Mouse (Mus musculus) ES-CJ7 (cell line): ENCODE results near the gene Med27.

Experiments
- DNase-seq: peaks from one replicate; pipeline ENCODE4 v3.0.0; 2011; ENCODE audit warnings: low read depth, low spot score

Med27 gene

DNA sequence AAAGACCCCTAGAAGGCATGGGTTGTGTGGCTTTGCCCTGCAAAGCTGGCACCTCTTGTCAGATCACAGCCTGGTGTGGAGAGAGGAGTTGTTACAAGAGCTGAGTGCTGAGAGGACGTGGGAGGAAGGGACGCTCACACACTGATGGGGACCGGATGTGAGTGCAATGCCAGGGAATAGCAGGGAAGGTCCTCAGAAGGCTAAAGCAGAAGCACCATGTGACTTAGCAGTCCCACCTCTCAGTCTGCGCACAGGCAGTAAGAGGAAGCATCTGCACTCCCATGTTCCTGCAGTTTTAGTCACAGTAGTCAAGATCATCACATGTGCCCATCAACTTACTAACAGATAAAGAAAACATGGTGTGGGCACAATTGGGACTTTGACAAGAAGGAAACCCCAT is 119.8 kb downstream of the Med27 start:
- no peak for DNase-seq

DNA sequence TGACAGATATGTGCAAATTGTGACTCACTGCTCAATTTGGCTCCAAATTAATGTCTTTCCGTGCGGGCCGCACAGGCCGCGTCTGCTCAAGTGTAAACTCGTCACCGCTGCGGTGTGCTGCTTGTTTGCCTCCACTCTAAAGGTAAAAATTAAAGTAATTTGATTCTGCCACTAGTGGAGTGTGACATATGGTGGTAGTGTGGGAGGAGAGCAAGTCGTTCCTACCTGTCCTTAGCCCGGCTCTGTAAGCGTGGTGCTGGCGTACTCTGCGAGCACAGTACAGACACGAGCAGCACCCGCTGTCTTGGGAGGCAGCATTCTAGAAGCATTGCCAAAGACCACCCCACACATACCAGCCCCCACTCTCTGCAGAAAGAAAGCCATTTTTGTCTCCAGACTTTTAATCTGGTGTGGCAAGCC is 121.9 kb downstream of the Med27 start:
- no peak for DNase-seq

- no peak for DNase-seq
Observed at GRCm38 (mm10) chr2:29472952-29473437, 126.4 kb downstream of the Med27 start.

DNA sequence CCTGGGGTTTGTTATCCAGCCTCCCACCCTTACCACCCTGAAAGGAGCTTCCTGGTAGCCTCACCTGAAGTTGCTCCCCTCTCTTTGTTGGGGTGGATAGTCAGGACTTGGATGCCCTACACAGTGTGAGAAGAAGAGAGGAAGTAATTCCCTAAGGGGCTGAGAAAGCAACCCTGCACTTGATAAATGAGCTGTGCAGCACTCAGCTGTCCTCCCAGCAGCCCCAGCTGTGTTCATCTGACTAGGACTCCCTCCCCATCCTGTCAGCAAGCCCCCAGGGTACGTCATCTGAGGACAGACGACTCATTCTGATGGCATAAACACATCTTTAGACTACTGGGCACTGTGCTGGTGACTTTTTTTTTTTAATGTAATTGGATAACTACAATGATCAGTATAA is 127.3 kb downstream of the Med27 start:
- DNase-seq, result no peak

- no peak for DNase-seq
Observed at GRCm38 (mm10) chr2:29476702-29477101, 130.1 kb downstream of the Med27 start.

GRCm38 (mm10) chr2:29481856-29482255 is 135.2 kb downstream of the Med27 start:
- DNase-seq, result peak; percentile 31

GRCm38 (mm10) chr2:29482979-29483718 is 136.5 kb downstream of the Med27 start:
- no peak for DNase-seq

DNA sequence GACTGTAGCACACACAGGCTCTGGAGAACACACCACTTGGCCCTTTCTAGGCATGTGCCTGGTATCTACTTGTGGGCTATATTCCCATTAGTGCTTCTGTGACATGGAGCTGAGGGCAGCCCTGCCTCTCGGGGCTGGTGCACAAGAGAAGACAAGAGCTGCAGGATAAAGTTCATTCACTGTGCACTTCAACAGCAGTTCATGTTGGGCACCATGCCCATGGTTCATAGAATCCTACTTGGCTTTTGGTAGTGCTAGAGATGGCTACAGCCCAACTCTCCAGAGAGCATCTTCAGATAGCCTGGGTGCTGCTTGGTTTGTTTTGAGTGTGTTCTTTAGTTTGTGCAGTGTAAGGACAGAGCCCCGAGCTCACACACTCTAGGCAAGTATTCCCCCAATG is 138.9 kb downstream of the Med27 start:
- no peak for DNase-seq

DNA sequence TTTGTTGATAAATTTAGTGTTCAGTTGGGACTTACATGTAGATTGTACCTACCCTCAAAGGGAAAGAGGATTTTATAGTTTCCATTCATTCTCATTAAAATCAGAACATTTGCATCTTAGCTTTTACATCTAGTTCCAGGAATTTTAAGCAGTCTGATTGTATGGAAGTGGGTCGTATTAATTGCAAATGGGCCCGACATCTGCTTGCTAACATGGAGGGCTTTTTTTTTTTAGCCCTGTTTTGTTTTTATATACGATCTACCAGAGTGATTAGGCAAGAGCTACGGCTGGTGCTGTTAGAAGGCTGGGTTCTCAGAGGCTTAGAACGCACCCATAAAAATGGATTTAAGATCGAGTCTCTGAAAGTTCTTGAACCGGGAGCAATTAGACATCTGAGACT is 139.9 kb downstream of the Med27 start:
- no peak for DNase-seq

- DNase-seq, result no peak
Observed at GRCm38 (mm10) chr2:29487652-29488051, 141.0 kb downstream of the Med27 start.

DNA sequence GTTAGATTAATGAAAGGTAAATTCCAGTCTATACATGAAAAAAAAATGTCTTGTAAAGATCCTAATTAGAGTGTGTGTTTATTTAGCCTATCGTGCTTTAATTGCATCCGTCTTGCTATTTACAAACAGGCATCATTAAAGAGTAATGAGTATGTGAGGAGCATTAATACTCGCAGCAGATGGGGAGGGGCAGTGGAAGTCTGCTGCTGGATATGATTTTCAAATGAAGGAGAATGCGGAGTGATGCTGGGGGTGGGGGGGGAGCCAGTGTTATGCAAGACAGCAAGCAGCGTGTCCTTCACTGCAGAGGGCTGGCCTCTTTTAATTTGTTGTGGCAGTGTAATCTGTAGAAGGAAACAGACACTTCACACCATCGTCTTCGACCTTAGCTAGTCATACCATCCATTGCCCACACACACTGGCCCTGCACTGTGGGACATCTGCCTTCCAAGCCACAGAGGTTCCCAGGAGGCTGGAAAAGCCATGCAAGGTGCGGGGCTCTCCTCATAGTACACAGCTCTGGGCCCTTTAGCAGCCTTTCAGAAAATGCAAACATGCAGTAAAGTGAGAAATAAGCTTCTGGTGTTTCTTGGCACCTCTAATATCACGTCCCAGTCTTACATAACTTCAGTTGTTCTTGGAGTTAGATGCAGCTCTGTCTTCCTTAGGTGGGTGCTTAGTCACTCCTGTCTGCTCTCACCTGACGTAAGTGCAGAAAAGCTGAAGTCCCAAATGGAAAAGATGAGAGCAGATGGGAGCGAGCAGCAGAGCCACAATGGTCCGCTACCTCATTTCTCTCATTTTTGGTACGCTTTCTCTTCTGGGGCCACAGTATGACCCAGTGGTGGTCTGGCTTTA is 142.0 kb downstream of the Med27 start:
- no peak for DNase-seq

DNA sequence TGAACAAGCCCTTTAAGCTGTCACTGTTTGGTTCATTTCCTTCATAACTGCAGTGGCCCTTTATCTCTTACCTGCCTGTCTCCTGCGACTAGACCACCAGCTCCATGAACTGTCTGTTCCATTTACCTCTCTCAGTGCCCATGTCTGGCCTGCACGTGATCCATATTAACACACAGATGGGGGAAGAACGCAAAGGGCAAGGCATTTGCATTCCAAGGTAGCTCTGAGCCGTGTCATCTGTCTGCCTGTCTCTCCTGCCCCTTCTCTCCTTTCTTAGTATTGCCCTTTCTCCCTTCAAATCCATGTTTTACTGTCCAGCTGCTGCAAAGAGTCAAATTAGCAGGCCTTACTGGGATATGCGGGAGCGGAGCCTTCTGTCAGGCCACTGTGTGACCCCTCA is 145.0 kb downstream of the Med27 start:
- no peak for DNase-seq

DNA sequence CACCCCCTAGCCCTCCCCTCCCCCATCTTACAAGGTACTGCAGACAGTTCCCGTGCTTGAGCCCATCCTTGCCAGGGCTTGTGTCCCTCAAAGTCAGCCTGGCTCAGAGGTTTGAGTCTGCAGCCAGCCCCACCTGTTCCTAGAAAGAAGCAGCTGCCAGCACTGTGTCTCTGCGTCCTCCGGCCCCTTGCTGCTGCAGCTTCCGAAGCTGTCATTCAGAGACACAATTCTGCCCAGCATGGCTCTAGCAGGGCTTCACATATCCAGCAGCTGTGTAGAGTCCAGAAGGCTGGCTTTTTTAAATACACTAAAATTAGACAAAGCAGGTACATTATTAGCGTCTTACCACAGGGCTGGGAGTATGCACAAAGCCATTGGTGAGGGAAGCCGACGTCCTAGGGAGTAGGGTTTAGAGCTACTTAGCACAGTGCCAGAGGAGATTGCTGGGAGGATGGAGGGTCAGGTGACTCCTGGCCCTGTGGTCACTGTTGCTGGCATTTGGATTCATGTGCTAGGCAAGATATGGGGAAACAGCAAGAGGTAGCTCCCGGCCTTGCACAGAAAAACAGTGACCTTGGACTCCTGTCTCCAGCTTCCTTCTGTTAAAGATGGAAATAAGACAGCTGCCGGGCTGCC is 146.9 kb downstream of the Med27 start:
- DNase-seq, result no peak

- no peak for DNase-seq
Observed at GRCm38 (mm10) chr2:29495271-29495670, 148.7 kb downstream of the Med27 start.

DNA sequence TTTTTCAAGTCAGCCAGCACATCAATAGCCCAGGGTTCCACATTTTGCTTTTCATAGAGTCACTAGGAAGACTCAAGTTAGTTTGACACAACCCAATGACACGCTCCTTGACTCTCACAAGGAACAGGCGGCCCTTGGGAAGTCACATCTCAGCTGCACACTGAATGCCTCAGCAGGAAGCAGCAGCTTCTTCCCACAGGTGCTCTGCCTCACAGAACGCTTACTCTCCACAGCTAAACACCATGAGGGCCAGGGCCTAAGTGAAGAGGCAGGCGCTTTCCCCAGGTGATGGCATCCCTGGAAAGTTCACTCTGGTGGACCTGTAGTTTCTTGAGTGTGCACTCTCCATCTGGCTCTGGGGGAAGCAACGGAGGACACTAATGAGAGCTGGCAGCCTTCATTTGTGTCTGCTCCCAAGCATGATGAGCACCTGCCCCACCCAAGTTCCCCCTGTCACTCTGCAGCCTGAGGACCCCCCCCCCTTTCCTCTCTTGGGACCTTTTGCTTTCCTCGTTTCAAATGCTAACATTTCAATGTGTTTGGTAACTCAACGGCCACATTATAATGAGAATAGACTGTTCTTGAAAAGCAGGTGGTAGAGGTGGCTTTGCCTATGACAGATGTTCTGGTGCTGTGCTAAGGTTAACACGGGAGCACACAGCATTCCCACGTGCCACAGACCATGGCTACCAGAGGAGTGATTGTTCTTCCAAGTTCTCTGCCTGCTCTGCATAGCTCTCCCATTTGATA is 154.2 kb downstream of the Med27 start:
- peak; percentile 71 for DNase-seq

- no peak for DNase-seq
Observed at GRCm38 (mm10) chr2:29501381-29501780, 154.8 kb downstream of the Med27 start.

- no peak for DNase-seq
Observed at GRCm38 (mm10) chr2:29504848-29505247, 158.2 kb downstream of the Med27 start.

- no peak for DNase-seq
Observed at GRCm38 (mm10) chr2:29506411-29506810, 159.8 kb downstream of the Med27 start.

- DNase-seq, result no peak
Observed at GRCm38 (mm10) chr2:29513131-29513530, 166.5 kb downstream of the Med27 start.

DNA sequence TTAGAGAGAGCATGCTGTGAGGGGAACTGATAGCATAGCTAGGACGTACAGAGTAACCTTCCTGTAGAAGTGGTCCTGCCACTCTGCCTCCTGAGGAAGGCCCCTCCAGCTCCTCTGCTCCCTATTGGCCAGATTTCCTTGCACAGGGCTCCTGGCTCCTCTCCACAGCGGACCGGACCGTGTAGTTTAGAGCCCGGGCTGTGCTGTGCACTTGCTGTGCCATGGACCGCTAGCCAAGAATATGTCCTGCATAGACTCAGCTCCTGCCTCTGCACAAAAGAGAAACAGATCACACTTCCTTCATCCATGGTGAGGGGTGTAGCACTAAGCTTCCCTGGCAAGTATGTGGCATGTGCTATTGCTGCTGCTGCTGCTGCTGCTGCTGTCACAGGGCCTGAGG is 168.2 kb downstream of the Med27 start:
- no peak for DNase-seq

DNA sequence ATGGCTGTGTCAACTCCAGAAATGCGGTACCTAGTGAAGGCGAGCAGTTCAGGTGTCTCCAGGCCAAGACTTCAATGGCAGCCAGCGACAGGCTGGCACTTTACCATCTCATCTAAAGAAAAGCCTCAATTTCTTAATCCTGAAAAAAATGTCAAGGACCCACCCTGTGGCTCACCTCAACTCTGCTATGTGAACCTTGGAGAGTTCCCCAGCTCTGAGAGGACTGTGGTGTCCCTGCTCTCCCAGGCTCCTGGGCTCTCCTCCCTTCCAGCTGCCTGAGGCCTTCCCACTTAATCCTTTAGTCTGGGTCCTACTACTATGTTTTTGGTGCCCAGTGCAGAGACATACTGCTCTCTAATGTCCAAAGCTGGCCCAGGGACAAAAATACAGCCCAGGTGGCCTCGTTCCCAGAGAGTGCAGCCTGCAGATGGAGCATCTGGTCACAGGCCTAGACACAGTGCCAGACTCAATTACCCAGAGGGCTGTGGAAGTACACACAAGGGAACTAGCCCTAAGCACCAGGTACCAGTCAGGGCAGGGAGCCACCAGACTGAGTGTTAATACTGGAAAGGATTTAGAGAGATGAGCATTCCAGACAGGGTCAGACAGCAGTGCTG is 169.3 kb downstream of the Med27 start:
- no peak for DNase-seq
